In the genomic region with DNA sequence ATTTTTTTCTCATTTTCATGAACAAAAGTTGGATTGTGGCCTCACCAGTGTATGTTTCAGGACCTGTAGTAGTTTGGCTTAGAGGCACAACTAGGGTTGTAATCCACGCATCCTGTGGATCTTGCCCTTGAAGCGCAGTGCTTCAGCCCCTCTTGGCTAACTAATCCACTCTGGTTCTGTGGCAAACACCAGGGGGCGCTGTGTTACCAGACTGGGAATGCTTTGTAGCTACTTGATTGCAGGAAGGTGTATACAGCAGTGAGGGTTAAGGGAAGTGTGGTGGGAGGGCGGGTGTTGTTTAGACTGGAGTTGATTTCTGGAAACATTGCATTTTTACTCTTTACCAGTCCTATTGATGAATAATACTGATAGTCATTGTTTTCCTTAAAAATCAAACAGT, we compare ENCODE assay signal across 9 mouse cellular contexts.
DNase-seq lines count a peak whose midpoint lies in the region; ATAC-seq and TF ChIP-seq lines count a peak whose summit lies in the region.
"Had no signal": no experiment of that assay in that cellular context is flagged by ENCODE, and none has a peak within 500 bp of the region (broad histone marks: within the 10 kb centered on the region; RNA-seq: fewer than 3 reads in every experiment).

No protein-coding gene starts in this region.

- TF ChIP-seq EP300 in ES-Bruce4 (IDR thresholded peaks at IDR 0.05; ENCODE audit: insufficient read depth, low read depth, low read length) = no peak
- 0 out of 2 replicates have a peak, but pooled peaks have one; percentile 45 for TF ChIP-seq EP300 in heart, adult 2 months (IDR thresholded peaks at IDR 0.05; ENCODE audit: insufficient read depth, low read depth, low read length)

- peak; percentile 93 for DNase-seq in adrenal gland, postnatal 14 days
- peak; percentile 82 for DNase-seq in embryo, embryonic 9.5 days (ENCODE audit: extremely low spot score)
- DNase-seq in heart, adult 2 months = peak; percentile 77 to 88
- DNase-seq in layer of hippocampus, adult 11-12 months (ENCODE audit: low spot score) = peak; percentile 85
- peak; percentile 83 to 89 for DNase-seq in right cerebral cortex, postnatal 10 days (ENCODE audit: low spot score in 2 of 2)
- DNase-seq in urinary bladder, postnatal 25 days (ENCODE audit: low spot score) = peak; percentile 92

- TF ChIP-seq POLR2A in ES-Bruce4 (IDR thresholded peaks at IDR 0.05; ENCODE audit: insufficient read depth, low read length) = no peak
- no peak for TF ChIP-seq POLR2A in heart, adult 2 months (IDR thresholded peaks at IDR 0.05; ENCODE audit: insufficient read depth, low read depth, low read length)

- peaks cover 7% of the 10 kb centered on the region; the same call in 1 of the 2 replicates for H3K36me3 ChIP-seq in ES-Bruce4 (ENCODE audit: control insufficient read depth, insufficient read depth, low read length, poor library complexity, severe bottlenecking)
- H3K36me3 ChIP-seq in heart, adult 2 months (ENCODE audit: control insufficient read depth, insufficient read depth, low read length) = peaks cover 4% of the 10 kb centered on the region
- H3K36me3 ChIP-seq in lung, embryonic 16.5 days (ENCODE audit: control insufficient read depth, insufficient read depth, low read length) = peaks cover 29% of the 10 kb centered on the region

- TF ChIP-seq CTCF in ES-Bruce4 (IDR thresholded peaks at IDR 0.05; ENCODE audit: low read depth, low read length) = peak; percentile 83
- peak; percentile 91 for TF ChIP-seq CTCF in heart, adult 2 months (IDR thresholded peaks at IDR 0.05)

- no peaks in the 10 kb centered on the region for H3K27me3 ChIP-seq in ES-Bruce4 (ENCODE audit: control insufficient read depth, insufficient read depth, low read length, poor library complexity, severe bottlenecking)
- no peaks in the 10 kb centered on the region for H3K27me3 ChIP-seq in heart, adult 2 months (ENCODE audit: control insufficient read depth, insufficient read depth, low read length)
- H3K27me3 ChIP-seq in lung, embryonic 16.5 days (ENCODE audit: control insufficient read depth, insufficient read depth, low read depth, low read length) = no peaks in the 10 kb centered on the region
- H3K27me3 ChIP-seq: megakaryocyte, embryonic 14.5 days had no signal

- peak; percentile 56; the same call in 1 of the 2 replicates for ATAC-seq in lung, embryonic 16.5 days (ENCODE audit: low read depth)

- no peak overlapping the region for H3K4me3 ChIP-seq in ES-Bruce4 (ENCODE audit: low read depth, low read length)
- H3K4me3 ChIP-seq in heart, adult 2 months = no peak overlapping the region
- no peak overlapping the region for H3K4me3 ChIP-seq in lung, embryonic 16.5 days (ENCODE audit: low read length)
- H3K4me3 ChIP-seq: megakaryocyte, embryonic 14.5 days had no signal

- no peak overlapping the region for H3K27ac ChIP-seq in ES-Bruce4 (ENCODE audit: insufficient read depth, low read length)
- no peak overlapping the region for H3K27ac ChIP-seq in heart, adult 2 months
- H3K27ac ChIP-seq in lung, embryonic 16.5 days (ENCODE audit: low read length) = no peak overlapping the region

- H3K9ac ChIP-seq in ES-Bruce4 (ENCODE audit: low read depth, poor library complexity, severe bottlenecking) = no peak overlapping the region
- no peak overlapping the region for H3K9ac ChIP-seq in heart, adult 2 months (ENCODE audit: low read depth, low read length)
- H3K9ac ChIP-seq in lung, embryonic 16.5 days (ENCODE audit: low read length) = no peak overlapping the region

- 27% methylated on average over 4 of the region's 4 CpGs for WGBS in heart, adult 2 months
- WGBS in lung, embryonic 16.5 days = 37% methylated on average over 4 of the region's 4 CpGs

- H3K4me2 ChIP-seq in lung, embryonic 16.5 days (ENCODE audit: low read depth, low read length) = no peak overlapping the region

- intact Hi-C loops in heart, adult 2 months (cut with DNase I) = loop anchor here (1.0 to 5.0 kb wide), 3 partner anchors 95 to 284 kb away; no protein-coding TSS in a partner anchor

- no peaks in the 10 kb centered on the region for H3K9me3 ChIP-seq in ES-Bruce4 (replicated peaks; ENCODE audit: control insufficient read depth, insufficient read depth, low read length, poor library complexity, severe bottlenecking)
- H3K9me3 ChIP-seq in lung, embryonic 16.5 days (ENCODE audit: control insufficient read depth, low read length) = no peaks in the 10 kb centered on the region
- H3K9me3 ChIP-seq: megakaryocyte, embryonic 14.5 days had no signal

- no peaks in the 10 kb centered on the region for H3K4me1 ChIP-seq in ES-Bruce4 (ENCODE audit: control insufficient read depth, insufficient read depth, low read length)
- H3K4me1 ChIP-seq in heart, adult 2 months (ENCODE audit: control insufficient read depth, insufficient read depth, low read length) = no peaks in the 10 kb centered on the region
- no peaks in the 10 kb centered on the region for H3K4me1 ChIP-seq in lung, embryonic 16.5 days (replicated peaks; ENCODE audit: control insufficient read depth, insufficient read depth, low read length)
- H3K4me1 ChIP-seq: megakaryocyte, embryonic 14.5 days had no signal

- H3K79me2 ChIP-seq in heart, adult 2 months (replicated peaks; ENCODE audit: control insufficient read depth, insufficient read depth, low read length) = no peaks in the 10 kb centered on the region
